Mouse (Mus musculus) spleen, adult 12 weeks (tissue): ENCODE measurements around the gene Dync2h1.
"Not testable (repeated sequence)": the region's sequence is repeated elsewhere in the genome, so short reads cannot be mapped to it uniquely, and the experiment has no call there.

Experiments used
- DNase-seq: peaks from one replicate; pipeline ENCODE4 v3.0.0; 2022; ENCODE audit warnings: low spot score

Dync2h1 gene

DNA sequence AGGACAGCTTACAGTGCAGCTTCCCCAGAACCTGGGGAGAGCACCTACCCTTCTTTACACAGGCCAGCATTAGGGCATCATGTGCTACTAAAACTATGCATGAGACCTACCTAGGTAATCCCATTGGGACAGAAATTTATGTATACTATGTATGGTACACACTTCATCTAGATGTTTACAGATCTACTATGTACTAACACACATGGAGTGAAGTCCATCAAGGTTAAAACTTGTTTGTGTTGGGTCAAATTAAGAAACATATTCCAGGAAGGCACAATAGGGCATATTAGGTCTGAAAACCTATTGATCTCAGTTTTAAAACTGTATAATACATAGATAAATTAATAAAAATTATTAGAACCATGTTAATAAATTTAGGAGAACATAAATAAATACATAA lies 168.6 kb downstream of the Dync2h1 start:
- no peak for DNase-seq

GRCm38 (mm10) chr9:7014733-7015132 lies 169.5 kb downstream of the Dync2h1 start:
- DNase-seq = no peak

GRCm38 (mm10) chr9:7009785-7010184 lies 174.5 kb downstream of the Dync2h1 start:
- DNase-seq = no peak

GRCm38 (mm10) chr9:6994865-6995264 lies 189.4 kb downstream of the Dync2h1 start:
- no peak for DNase-seq

GRCm38 (mm10) chr9:6994275-6994674 lies 190.0 kb downstream of the Dync2h1 start:
- DNase-seq = no peak

GRCm38 (mm10) chr9:6988893-6989685 lies 195.2 kb downstream of the Dync2h1 start:
- DNase-seq = no peak

- DNase-seq = no peak
Measured at GRCm38 (mm10) chr9:6986161-6986560, 198.1 kb downstream of the Dync2h1 start.

GRCm38 (mm10) chr9:6969171-6969570 lies 215.1 kb downstream of the Dync2h1 start:
- DNase-seq = no peak

DNA sequence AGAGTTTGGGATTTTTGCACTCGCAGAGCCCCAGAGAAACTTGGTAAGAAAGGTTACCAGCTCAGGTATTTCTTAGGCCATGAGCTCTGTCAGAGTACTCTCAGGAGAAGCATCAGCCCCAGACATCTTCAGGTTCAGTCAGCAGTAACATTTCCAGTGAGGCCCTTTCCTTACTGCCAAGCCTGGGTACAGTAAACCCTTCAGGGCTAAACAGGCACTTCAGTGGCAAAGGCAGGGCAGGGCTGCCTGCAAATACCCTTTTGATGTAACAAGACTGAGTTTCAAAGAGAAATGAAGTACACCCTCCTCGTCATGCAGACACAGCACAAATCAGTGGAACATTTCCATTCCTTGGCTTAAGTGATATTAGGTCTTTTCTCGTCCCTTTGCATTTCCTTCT lies 219.2 kb downstream of the Dync2h1 start:
- DNase-seq = no peak

DNA sequence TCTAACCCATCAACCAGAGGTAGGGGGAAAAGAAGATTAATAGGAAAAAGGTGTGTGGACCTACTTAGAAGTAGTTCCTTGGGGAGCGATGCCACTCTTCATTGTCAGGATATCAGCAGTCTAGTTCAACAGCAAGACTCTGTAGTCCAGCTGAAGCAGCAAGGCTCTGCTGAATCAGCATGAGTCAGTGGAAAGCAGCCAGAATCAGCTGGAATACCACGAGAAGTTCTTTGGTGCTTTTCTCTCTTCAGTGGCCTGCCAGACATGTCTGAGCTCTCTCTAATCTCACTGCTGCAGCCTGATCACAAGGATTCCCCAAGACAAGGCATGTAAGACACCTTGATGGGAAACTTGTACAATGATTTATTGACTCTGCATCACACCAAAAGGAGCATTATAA lies 225.9 kb downstream of the Dync2h1 start:
- no peak for DNase-seq

DNA sequence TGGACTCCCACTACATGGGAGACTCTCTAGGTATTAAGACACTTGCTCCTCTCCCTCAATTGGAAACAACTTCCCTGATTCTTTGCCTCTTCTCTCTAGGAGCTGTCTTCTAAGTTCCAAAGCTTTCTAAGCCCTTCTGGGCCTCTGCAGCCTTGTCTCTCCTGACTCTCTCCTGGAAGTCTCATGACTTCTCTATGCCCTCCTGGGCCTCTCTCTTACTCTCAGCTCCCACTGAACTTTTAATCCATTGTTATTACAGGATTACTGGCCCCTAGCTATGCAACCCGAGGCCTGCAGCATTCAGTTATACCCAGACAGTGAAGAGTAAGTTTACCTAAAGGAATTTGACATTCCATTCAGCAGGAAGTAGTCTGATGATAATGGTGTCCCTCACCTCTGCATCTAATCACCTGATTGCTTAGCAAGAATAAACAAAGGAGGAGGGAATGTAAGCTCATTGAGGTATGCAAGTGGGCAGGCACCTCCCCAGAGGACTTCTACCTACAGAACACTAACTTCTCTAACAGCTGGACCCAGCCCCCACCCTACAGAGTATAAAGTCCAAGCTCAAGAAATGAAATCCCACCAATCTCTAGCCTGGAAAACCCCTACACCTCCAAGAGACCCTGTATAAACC lies 256.7 kb downstream of the Dync2h1 start:
- no peak for DNase-seq

DNA sequence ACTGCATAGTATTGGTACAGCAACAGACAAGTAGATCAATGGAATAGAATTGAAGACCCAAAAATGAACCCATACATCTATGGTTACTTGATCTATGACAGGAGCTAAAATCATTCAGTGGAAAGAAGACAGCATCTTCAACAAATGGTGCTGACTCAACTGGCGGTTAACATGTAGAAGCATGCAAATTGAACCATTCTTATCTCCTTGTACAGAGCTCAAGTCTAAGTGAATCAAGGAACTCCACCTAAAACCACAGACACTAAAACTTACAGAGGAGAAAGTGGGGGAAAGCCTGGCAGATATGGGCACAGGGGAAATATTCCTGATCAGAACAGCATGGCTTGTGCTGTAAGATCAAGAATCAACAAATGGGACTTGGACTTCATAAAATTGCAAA lies 270.8 kb downstream of the Dync2h1 start:
- DNase-seq = no peak

DNA sequence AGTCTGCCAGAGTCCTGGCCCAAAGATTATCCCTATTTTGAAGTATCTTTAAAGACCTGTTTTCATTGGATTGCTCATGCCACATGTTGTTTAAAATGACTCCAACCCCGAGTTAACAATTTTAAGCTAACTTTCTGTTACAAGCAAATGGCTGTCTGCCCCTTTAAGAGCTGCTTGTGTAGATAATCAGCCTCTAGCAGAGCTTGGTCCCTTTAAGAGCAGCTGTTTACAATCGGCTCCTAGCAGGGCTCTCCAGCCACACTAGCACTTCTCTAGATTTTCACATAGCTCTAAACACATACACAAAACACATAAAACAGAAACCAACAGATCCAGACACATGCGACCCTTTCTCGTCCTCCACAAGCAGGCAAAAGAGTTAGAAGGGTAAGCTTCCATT lies 273.7 kb downstream of the Dync2h1 start:
- not testable (repeated sequence) for DNase-seq

DNA sequence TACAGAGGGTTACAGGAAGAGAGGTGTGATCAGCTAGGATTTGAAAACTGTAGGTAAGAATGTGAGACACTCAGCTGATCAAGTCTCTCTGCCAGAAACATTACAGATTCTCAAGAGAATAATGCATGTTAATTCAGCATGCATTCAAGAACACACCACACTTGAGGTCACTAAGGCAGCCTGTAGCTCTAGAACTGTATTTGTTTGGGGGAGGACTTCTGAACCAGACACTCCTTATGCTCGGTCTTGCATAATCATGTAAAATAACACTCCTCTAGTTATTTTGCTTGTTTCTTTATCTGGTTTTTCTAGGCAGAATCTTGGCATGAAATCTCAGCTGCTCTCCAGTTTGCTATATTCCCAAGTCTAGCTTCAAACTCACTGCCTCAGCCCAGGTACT lies 282.6 kb downstream of the Dync2h1 start:
- no peak for DNase-seq

- DNase-seq = no peak
Measured at GRCm38 (mm10) chr9:6891331-6891730, 292.9 kb downstream of the Dync2h1 start.

DNA sequence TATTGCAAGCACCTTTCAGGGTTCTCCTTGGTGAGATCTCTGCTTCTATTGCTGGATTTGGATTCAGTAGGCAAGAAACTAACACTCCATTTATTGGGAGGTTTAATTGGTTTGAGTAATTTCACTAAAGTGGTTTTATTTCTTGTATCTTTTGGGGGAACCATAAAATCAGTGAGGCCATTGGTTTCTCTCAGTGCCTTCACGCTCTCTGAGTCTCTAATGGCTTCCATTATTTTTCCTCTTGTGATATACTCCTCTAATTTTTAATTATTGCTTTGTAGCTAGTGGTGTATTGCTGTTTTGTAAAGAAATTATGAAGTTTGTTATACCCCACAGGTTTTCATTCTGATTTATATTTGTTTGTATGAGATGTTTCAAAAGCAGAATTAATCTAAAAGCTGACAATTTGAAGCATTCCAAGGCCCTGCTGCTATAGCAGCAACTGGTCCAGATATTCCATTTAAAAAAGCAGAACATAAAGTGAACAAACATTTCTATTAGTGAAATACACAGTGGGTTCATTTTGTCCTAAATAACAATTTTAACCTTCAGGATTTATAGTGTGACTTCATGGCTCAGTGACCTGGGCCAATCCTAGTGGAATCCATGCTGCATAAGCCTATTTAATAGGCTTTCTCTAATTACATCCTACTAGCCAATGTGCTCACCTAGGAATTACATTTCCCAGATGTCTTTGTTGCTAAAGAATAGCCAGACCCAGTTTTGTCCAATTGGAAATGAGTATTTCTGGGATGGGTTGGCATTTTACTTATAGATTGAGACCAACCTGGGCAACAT lies 302.9 kb downstream of the Dync2h1 start:
- DNase-seq = no peak
